Mouse (Mus musculus) adrenal gland, adult (tissue): ENCODE results near the gene Jmjd6.
"Not testable (repeated sequence)": the region's sequence is repeated elsewhere in the genome, so short reads cannot be mapped to it uniquely, and the experiment has no call there.

Experiments
- DNase-seq, 2 experiments: peaks; one replicate each; pipeline ENCODE4 v3.0.0; 2022 to 2023; ENCODE audit warnings: low spot score in 1 of 2; ENCODE audit not compliant: inconsistent age in 2 of 2

The Jmjd6 gene

GRCm38 (mm10) chr11:116825230-116825629 is 18.0 kb downstream of the Jmjd6 start:
- peak; percentile 69 to 81 for DNase-seq

- not testable (repeated sequence) for DNase-seq
These were observed 19.4 kb downstream of the Jmjd6 start for GRCm38 (mm10) chr11:116823885-116824284.

- DNase-seq, result no peak
These were observed 20.0 kb downstream of the Jmjd6 start for GRCm38 (mm10) chr11:116823255-116823654.

- DNase-seq, result no peak
These were observed 20.6 kb downstream of the Jmjd6 start for GRCm38 (mm10) chr11:116822626-116823025.

- no peak for DNase-seq
These were observed 21.0 kb downstream of the Jmjd6 start for GRCm38 (mm10) chr11:116822215-116822614.

GRCm38 (mm10) chr11:116821057-116821940 is 21.9 kb downstream of the Jmjd6 start:
- DNase-seq, result no peak

GRCm38 (mm10) chr11:116819932-116820593 is 23.2 kb downstream of the Jmjd6 start:
- DNase-seq, result no peak

- peak in 1 of 2 experiments; percentile 38 for DNase-seq
These were observed 24.5 kb downstream of the Jmjd6 start for GRCm38 (mm10) chr11:116818722-116819121.

GRCm38 (mm10) chr11:116817567-116817966 is 25.7 kb downstream of the Jmjd6 start:
- no peak for DNase-seq

- DNase-seq, result peak; percentile 77 to 79
These were observed 26.5 kb downstream of the Jmjd6 start for GRCm38 (mm10) chr11:116816769-116817168.

GRCm38 (mm10) chr11:116814884-116815415 is 28.3 kb downstream of the Jmjd6 start:
- DNase-seq, result no peak

- peak; percentile 62 to 71 for DNase-seq
These were observed 29.0 kb downstream of the Jmjd6 start for GRCm38 (mm10) chr11:116814076-116814883.

- DNase-seq, result no peak
These were observed 29.6 kb downstream of the Jmjd6 start for GRCm38 (mm10) chr11:116813610-116814009.

- DNase-seq, result peak; percentile 34 to 50
These were observed 30.3 kb downstream of the Jmjd6 start for GRCm38 (mm10) chr11:116812793-116813529.

GRCm38 (mm10) chr11:116810983-116811901 is 32.0 kb downstream of the Jmjd6 start:
- DNase-seq, result peak; percentile 80 to 87

GRCm38 (mm10) chr11:116810528-116810927 is 32.7 kb downstream of the Jmjd6 start:
- DNase-seq, result no peak

- DNase-seq, result peak in 1 of 2 experiments; percentile 26
These were observed 33.7 kb downstream of the Jmjd6 start for GRCm38 (mm10) chr11:116809520-116809919.

GRCm38 (mm10) chr11:116808811-116809395 is 34.3 kb downstream of the Jmjd6 start:
- DNase-seq, result no peak
